Mouse (Mus musculus): ENCODE results near the gene Nbas.

Nbas gene

DNA sequence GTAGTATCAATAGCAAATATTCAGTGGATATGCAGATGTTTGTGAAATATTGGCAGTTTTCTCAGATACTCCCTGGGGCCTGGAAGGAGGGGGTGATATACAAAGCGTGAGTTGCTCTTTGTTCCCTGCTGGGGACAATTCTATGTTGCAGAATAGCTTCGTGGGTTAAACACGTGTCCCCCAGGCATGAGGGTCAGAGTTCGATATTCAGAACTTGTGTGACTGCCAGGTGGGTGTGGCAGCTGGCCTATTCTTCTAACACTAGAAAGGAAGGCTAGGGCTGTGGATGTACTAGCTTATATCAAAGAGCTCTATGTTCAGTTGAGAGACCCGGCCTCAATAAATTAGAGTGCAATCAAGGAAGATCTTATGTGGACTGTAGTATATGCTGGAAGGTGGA, 274.9 kb downstream of the Nbas start:
- DNase-seq, result no peak

DNA sequence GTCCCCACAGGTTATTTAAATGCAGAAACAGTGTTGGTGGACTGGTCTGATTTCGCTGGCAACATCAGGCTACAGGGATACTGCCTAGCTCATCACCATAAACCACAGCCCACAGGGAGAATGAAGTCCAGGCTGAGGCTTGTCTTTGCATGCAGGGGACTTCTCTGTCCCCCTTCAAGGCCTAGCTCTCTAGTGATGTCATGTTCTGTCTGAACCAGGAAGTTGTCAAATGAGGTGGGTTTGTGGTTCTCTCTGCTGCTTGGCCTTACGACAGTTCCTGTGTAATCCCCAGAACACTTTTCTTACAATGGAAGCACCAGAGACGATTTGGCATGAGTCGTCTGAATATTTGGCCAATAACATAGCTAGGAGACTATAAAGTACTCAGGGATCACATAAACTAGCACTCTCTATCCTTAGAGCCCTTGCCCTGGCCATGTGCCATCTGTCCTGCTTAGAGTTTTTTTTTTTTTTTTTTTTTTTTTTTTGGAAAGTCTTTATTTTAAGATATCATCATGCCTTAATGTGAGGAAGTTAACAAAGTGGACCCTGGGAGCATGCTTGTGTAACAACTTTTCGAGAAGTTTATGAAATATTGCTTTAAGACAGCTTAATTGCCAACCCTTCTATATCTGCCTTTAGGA, 294.8 kb downstream of the Nbas start:
- DNase-seq, result no peak

- DNase-seq, result no peak
Measured at GRCm38 (mm10) chr12:13564330-13564729, 295.4 kb downstream of the Nbas start.

GRCm38 (mm10) chr12:13566421-13566820, 297.5 kb downstream of the Nbas start:
- DNase-seq, result no peak

DNA sequence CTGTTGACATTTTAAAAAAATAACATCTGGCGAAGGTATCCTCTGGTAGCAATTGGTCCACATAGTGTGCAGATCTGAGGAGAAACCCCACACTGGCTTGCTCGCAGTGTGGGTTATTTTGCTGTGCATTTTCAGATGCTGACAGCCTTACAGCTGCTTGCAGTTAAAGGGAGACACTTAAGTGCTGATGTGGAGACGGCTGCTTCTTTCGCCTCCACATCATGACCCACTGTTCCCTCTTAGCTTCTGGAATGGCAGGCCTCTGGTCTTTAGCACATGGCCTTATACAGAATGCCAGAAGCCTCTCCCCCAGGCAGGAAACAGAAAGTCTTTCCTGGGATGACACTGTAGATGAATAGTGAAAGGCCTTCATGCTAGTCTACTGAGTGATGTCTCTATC, 306.2 kb downstream of the Nbas start:
- no peak for DNase-seq

DNA sequence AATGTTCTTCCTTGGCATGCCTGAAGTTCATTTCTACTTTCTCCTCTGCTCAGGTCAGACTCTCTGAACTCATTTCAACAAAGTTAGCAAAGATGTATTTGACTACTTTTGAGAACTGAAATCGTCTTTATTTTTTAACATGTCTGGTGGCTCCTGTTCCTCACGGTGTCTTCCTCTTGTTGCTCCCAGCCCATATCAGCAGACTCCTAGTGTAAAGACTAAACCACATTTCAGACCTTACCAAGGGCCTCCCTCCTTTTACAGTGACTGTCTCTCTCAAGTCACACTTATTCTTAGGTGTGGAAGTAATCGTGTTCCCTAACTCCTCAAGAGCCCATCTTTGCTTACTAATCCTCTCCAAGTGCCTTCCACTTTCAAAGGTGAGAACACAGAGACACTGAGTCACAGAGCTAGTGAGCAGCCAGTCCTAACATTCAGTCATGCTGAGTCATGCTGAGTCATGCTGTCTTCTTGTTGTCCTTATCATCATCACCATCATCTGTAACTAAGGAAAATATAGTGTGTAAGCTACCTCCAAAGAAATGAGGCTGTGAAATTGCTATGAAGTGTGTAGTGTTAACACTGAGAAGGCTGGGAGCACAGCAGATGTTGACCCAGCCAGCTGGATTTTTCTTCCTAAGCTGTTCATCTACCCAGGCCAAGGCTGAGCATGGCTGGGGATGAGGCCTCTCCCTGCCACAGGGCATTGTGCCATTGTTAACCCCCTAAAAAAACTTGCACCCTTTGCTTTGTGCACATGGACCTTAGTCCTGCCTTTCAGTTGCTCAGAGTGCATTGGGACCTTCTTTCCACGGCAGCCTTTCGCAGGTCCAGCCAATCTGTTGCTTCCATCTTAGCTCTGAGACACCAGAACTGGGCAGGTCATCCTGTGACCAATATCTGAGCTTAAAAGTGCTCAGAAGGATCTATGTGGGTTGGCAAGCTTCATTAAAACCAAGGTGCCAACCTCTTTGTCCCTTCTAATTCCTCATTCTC, 307.0 kb downstream of the Nbas start:
- DNase-seq, result no peak

GRCm38 (mm10) chr12:13576761-13577160, 307.8 kb downstream of the Nbas start:
- DNase-seq, result no peak

DNA sequence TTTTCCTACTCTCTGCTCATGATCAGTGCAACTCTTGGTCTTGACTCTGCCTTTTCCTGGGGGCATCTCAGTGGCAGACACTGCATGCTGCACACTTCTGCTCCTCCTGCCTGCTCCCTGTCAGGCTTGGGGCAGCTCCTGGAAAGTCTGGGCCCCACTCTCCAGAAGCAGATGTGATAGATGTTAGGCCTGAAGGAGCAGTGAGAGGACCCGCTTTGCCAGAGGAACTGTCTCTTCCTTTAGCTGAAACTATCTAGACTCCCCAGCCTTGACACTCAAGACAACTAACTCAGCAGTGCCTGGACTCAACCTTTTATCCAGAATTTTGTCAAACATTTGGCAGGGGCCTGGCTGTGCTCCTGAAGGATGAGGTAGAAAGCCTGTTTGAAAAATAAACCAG, 311.9 kb downstream of the Nbas start:
- DNase-seq, result no peak

GRCm38 (mm10) chr12:13583386-13583785, 314.5 kb downstream of the Nbas start:
- no peak for DNase-seq

- no peak for DNase-seq
Measured at GRCm38 (mm10) chr12:13585527-13586156, 316.7 kb downstream of the Nbas start.

- no peak for DNase-seq
Measured at GRCm38 (mm10) chr12:13587675-13588074, 318.7 kb downstream of the Nbas start.

GRCm38 (mm10) chr12:13589021-13589420, 320.1 kb downstream of the Nbas start:
- DNase-seq, result no peak

DNA sequence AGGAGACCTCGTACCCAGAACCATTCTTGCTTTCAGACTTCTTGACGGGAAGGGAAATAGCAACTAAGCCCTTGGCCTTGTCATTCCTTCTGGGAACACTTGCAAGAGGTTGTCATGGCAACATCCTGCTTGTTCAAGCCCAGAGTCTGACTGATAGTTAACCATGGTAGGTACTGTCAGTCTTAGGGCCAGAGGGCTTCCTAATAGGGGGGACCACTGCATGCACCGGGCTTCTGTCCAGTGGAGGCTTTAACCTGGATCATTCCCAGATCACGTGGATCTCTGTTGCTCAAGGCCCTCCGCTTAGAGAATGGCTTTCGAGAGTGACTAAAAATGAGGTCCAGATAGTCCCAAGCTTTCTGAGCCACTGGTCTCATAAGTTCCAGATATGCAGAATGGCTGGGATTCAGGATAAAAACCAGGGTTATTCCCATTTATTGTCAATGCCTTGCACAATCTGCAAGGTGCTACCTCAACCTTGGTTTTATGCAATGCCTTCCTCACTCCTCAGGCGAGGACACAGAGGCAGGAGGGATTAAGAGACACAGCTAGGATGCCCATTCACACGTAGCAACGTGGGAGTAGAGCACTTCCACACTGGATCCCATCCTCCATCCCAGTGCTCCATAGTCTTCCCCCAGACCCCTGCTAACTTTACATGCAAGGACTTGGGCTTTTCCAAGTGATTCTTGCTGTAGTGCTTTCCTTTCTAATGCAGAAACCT, 326.0 kb downstream of the Nbas start:
- DNase-seq, result no peak

- DNase-seq, result no peak
Measured at GRCm38 (mm10) chr12:13597026-13597425, 328.1 kb downstream of the Nbas start.

DNA sequence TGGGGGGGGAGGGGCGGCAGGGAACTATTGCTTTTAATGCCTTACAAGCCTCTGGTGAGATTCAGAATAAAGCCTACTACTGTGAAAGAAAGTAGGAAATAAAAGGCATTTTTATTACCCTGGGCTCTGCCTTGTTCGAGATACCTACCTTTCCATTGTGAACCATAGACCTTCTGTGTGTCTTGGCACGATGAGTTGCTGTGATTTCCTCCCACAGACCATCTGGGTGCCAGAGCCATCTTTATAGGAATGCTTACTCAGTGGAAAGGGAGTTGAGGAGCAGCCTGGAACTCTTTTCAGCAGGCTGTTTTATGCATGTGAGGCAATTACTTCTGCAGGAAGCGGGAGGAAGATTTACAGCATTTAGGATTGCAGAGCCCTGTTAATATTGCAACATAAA, 329.6 kb downstream of the Nbas start:
- peak; percentile 22 to 41 for DNase-seq

GRCm38 (mm10) chr12:13602414-13602813, 333.5 kb downstream of the Nbas start:
- no peak for DNase-seq

DNA sequence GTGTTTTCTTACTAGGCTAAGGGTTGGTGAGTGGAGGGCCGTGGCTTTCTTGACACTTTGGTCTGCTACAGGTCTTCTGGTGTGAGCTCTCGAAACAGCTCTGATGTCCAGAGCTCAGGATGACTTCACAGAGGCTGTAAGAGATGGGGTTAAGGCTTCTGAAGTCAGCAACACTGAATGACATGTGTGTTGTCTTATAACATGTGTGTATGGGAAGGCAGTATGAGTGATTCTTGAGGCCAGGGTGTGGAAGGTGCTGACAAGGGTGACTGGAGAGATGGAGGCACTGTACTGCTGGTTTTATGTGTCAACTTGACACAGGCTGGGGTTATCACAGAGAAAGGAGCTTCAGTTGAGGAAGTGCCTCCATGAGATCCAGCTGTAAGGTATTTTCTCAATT, 338.1 kb downstream of the Nbas start:
- DNase-seq, result no peak

DNA sequence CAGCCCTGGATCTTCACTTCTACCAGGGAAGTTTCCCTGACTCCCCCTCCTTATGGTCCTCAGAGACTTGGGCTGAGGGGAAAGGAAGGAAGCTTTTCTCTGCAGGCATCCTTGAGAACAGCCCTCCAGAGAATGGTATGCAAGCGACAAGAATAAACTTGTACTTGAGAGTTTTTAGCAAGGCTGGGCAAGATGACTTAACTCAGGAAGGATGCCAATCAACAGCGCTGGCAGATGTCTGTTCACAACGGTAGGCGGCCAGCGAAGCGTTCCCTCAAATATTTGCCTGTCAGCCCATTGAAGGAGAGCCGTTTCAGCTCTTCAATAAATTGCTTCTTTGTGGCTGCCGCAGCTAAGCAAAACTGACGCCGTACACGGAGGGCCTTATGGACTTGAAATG, 340.1 kb downstream of the Nbas start:
- peak in 1 of 2 experiments; percentile 19 for DNase-seq

- DNase-seq, result no peak
Measured at GRCm38 (mm10) chr12:13613041-13613440, 344.1 kb downstream of the Nbas start.

DNA sequence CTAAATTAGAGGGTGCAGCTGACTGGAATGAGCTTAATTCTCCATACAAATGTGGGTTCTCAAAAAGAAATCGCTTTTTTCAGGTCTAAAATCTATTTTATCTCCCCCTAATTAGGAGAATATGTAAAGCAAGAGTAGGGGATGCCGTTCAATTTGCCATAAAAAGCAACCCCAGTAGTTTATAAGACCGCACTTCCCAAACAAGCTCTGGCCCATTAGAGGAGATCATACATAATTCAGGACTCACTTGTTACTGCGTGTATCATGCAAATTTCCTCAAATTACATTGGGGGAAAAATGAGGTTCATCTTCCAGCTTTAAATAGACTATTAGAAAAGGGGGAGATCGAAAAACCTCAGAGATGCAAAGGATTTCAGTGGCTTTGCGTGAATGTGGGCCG, 346.7 kb downstream of the Nbas start:
- DNase-seq, result no peak

DNA sequence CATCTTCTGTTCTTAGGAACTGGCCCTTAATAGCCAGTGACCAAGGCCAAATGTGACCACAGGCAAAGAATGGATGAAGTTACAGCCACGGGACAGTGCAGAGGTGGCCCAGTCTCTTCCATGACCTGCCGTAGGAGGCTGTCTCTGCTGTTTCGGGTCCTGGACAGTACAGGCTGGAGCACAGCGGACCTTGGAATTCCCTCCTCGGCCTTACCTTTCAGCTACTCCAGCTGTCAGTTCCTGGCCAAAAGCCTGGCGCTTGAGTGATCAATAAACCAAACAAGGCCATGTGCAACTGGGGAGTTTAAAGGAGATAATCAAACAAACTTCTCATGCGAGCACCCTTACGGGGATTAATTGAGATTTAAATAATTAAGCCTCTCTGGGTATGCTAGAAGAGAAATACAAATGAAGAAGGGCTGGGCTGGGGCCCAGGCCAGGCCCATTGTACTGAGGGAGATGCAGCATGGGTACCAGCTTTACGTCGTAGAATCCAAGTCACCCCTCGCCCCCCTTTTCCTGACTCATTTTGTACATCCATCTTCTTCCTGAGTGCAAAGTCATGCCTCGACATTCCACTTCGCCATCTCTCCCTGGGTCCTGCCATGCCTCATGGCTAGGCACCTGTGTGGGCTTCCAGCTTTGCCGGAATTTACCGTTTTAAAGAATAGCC, 353.4 kb downstream of the Nbas start:
- DNase-seq, result no peak
